Mouse (Mus musculus) MEL (cell line): Measurements from ENCODE around the gene Dnajc22. TPM values are rescaled to one million over a fixed set of nuclear protein-coding genes. Genes with fewer than 3 reads are reported as not detected.
A peak's percentile ranks its signal among the peaks of the same experiment; 100 is the strongest.
"Not testable (repeated sequence)": the region's sequence is repeated elsewhere in the genome, so short reads cannot be mapped to it uniquely, and the experiment has no call there.

Source experiments
- DNase-seq: peaks from one replicate; pipeline ENCODE4 v3.0.0; 2011; ENCODE audit warnings: low read depth, low spot score
- H3K27ac ChIP-seq: 2 replicates; pipeline ENCODE4 v1.5.1; 2012; ENCODE audit warnings: low read depth, mild to moderate bottlenecking, control low read depth, low read length, moderate library complexity; ENCODE audit not compliant: control insufficient read depth
- H3K27me3 ChIP-seq, 2 experiments: fragments of 150-350 bp in 1 of 2; sonication (generic) in 1 of 2; 2 replicates each; pipeline ENCODE4 v1.6.1; 2012; ENCODE audit warnings: low read length in 2 of 2, mild to moderate bottlenecking in 2 of 2, improper control_type of control experiment in 1 of 2, moderate library complexity in 1 of 2; ENCODE audit not compliant: insufficient read depth in 2 of 2, control insufficient read depth in 1 of 2
- H3K36me3 ChIP-seq, 2 experiments: 2 replicates each; pipeline ENCODE4 v1.6.1; 2012 to 2014; ENCODE audit warnings: low read length in 2 of 2, improper control_type of control experiment in 1 of 2, inconsistent platforms in 1 of 2, mild to moderate bottlenecking in 1 of 2; ENCODE audit not compliant: insufficient read depth in 2 of 2, control insufficient read depth in 1 of 2
- H3K4me1 ChIP-seq, 2 experiments: fragments of 150-350 bp in 1 of 2; sonication (generic) in 1 of 2; 2 replicates each; pipeline ENCODE4 v1.6.1; 2012; ENCODE audit warnings: low read length in 2 of 2, improper control_type of control experiment in 1 of 2, mild to moderate bottlenecking in 1 of 2; ENCODE audit not compliant: insufficient read depth in 2 of 2, control insufficient read depth in 1 of 2
- H3K4me3 ChIP-seq, 2 experiments: fragments of 150-350 bp in 1 of 2; sonication (generic) in 1 of 2; 2 replicates each; pipeline ENCODE4 v1.5.1; 2012; ENCODE audit warnings: low read depth in 2 of 2, low read length in 2 of 2, mild to moderate bottlenecking in 2 of 2, moderate library complexity in 2 of 2, control low read depth in 1 of 2, improper control_type of control experiment in 1 of 2; ENCODE audit not compliant: control insufficient read depth in 1 of 2, insufficient read depth in 1 of 2
- H3K79me2 ChIP-seq: 2 replicates; pipeline ENCODE4 v1.6.1; 2012; ENCODE audit warnings: mild to moderate bottlenecking, low read length, moderate library complexity; ENCODE audit not compliant: control insufficient read depth, poor library complexity, insufficient read depth
- H3K9ac ChIP-seq: 2 replicates; pipeline ENCODE4 v1.6.1; 2012; ENCODE audit warnings: low read depth, mild to moderate bottlenecking, control low read depth, low read length, moderate library complexity; ENCODE audit not compliant: control insufficient read depth, poor library complexity, severe bottlenecking
- H3K9me3 ChIP-seq: fragments of 150-350 bp; sonication (generic); replicated peaks from 2 replicates; pipeline ENCODE4 v1.6.1; 2012; ENCODE audit warnings: mild to moderate bottlenecking, low read length, improper control_type of control experiment, moderate library complexity; ENCODE audit not compliant: insufficient read depth
- BHLHE40 ChIP-seq: IDR thresholded peaks from 2 replicates; pipeline ENCODE4 v1.6.1; 2012; ENCODE audit warnings: low read depth, mild to moderate bottlenecking, inconsistent platforms, low read length, improper control_type of control experiment, borderline replicate concordance
- CHD1 ChIP-seq: IDR thresholded peaks from 2 replicates; pipeline ENCODE4 v1.6.1; 2012; ENCODE audit warnings: low read depth, mild to moderate bottlenecking, inconsistent platforms, low read length, improper control_type of control experiment
- CTCF ChIP-seq, 3 experiments: IDR thresholded peaks in 2 of 3; conservative IDR thresholded peaks in 1 of 3; 2 replicates each; pipeline ENCODE4 v1.5.1; 2011 to 2012; ENCODE audit warnings: low read length in 3 of 3, low read depth in 2 of 3, mild to moderate bottlenecking in 2 of 3, improper control_type of control experiment in 1 of 3, inconsistent platforms in 1 of 3, mixed read lengths in 1 of 3, moderate library complexity in 1 of 3; ENCODE audit not compliant: control insufficient read depth in 1 of 3, insufficient read depth in 1 of 3, poor library complexity in 1 of 3, severe bottlenecking in 1 of 3
- E2F4 ChIP-seq: IDR thresholded peaks from 2 replicates; pipeline ENCODE4 v1.6.1; 2011; ENCODE audit warnings: low read depth, low read length, improper control_type of control experiment, borderline replicate concordance
- MAX ChIP-seq: IDR thresholded peaks from 2 replicates; pipeline ENCODE4 v1.6.1; 2011; ENCODE audit warnings: low read length, improper control_type of control experiment
- MAZ ChIP-seq: IDR thresholded peaks from 2 replicates; pipeline ENCODE4 v1.6.1; 2012; ENCODE audit warnings: low read depth, mild to moderate bottlenecking, inconsistent platforms, low read length, improper control_type of control experiment
- MYC ChIP-seq: IDR thresholded peaks from 2 replicates; pipeline ENCODE4 v1.6.1; 2011; ENCODE audit warnings: low read depth, mild to moderate bottlenecking, low read length, improper control_type of control experiment, moderate library complexity
- POLR2AphosphoS5 ChIP-seq: IDR thresholded peaks from 2 replicates; pipeline ENCODE4 v1.6.1; 2012; ENCODE audit warnings: low read depth, borderline replicate concordance, mild to moderate bottlenecking, inconsistent platforms, low read length, moderate library complexity, mixed read lengths
- RAD21 ChIP-seq: IDR thresholded peaks from 2 replicates; pipeline ENCODE4 v1.6.1; 2011; ENCODE audit warnings: mild to moderate bottlenecking, low read depth, low read length, improper control_type of control experiment
- SIN3A ChIP-seq: IDR thresholded peaks from 2 replicates; pipeline ENCODE4 v1.6.1; 2012; ENCODE audit warnings: low read length, improper control_type of control experiment, inconsistent platforms
- SMC3 ChIP-seq: IDR thresholded peaks from 2 replicates; pipeline ENCODE4 v1.6.1; 2011; ENCODE audit warnings: low read depth, low read length, improper control_type of control experiment
- TBP ChIP-seq: IDR thresholded peaks from 2 replicates; pipeline ENCODE4 v1.8.0; 2011; ENCODE audit warnings: low read depth, low read length, improper control_type of control experiment
- ZC3H11A ChIP-seq: IDR thresholded peaks from 2 replicates; pipeline ENCODE4 v1.6.1; 2012; ENCODE audit warnings: low read depth, mild to moderate bottlenecking, inconsistent platforms, low read length, improper control_type of control experiment
- ZMIZ1 ChIP-seq: IDR thresholded peaks from 2 replicates; pipeline ENCODE4 v1.6.1; 2012; ENCODE audit warnings: low read depth, mild to moderate bottlenecking, inconsistent platforms, low read length, improper control_type of control experiment, moderate library complexity
- ZNF384 ChIP-seq: IDR thresholded peaks from 2 replicates; pipeline ENCODE4 v1.6.1; 2012; ENCODE audit warnings: low read depth, mild to moderate bottlenecking, inconsistent platforms, low read length, improper control_type of control experiment
- polyA plus RNA-seq, 2 experiments: library from polyadenylated mRNA; stranded (reverse) in 1 of 2; unstranded in 1 of 2; fragments of >175 nt in 1 of 2; fragments of >200 nt in 1 of 2; gene quantifications; 2 replicates each; pipeline versions ENCODE4 v1.2.1 to v1.2.4; 2012; ENCODE audit warnings: low replicate concordance in 2 of 2, low read depth in 1 of 2; ENCODE audit not compliant: insufficient read length in 2 of 2, insufficient read depth in 1 of 2, missing spikeins in 1 of 2
- total RNA-seq: library from RNA; depleted of rRNA; stranded (reverse); fragments of 300-350 nt; gene quantifications from 2 replicates; pipeline ENCODE4 v1.2.3, GENCODE M21; 2012

Dnajc22 gene
- total and polyA plus RNA-seq, 3 experiments, result 3.2 to 5.3 TPM; not detected in 1

DNA sequence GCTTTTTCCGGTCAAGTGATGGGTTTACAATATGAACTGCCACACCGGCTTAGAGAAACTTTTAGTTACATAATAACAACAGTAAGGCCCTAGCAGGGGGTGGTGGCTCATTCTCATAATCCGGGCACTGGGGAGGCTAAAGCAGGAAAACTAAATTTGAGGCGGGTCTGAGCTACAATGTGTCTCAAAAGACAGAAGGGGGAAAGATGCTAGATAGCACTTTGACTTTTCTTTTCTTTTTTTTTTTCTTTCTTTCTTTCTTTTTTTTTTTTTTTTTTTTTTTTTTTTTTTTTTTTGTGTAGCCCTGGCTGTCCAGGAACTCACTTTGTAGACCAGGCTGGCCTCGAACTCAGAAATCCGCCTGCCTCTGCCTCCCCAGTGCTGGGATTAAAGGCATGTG is 47.2 kb upstream of the Dnajc22 start:
- H3K9me3 ChIP-seq, H3K4me3 ChIP-seq, H3K79me2 ChIP-seq, H3K27me3 ChIP-seq, H3K4me1 ChIP-seq, DNase-seq, H3K9ac ChIP-seq, H3K36me3 ChIP-seq, H3K27ac ChIP-seq: not testable (repeated sequence)
- peak; percentile 11; the same call in 1 of the 2 replicates for TF ChIP-seq ZNF384

- peak; percentile 85 for DNase-seq
- no peaks in the 10 kb centered on the region for H3K9me3 ChIP-seq
- H3K79me2 ChIP-seq, result no peaks in the 10 kb centered on the region
- H3K4me3 ChIP-seq, result peak overlapping the region; percentile 21 to 40; a peak in 3 of 4 replicates
- peaks cover 2% of the 10 kb centered on the region in 2 experiments; a peak in 2 of 4 replicates for H3K4me1 ChIP-seq
- H3K27ac ChIP-seq, result peak overlapping the region; percentile 17; the same call in 1 of the 2 replicates
- TF ChIP-seq RAD21, result peak; percentile 93
- no peak for TF ChIP-seq TBP
- no peak; the same call in 1 of the 2 replicates for TF ChIP-seq BHLHE40
- TF ChIP-seq MAX, result 0 out of 2 replicates have a peak, but pooled peaks have one; percentile 10
- TF ChIP-seq SIN3A, result 0 out of 2 replicates have a peak, but pooled peaks have one; percentile 48
- TF ChIP-seq SMC3, result peak; percentile 73
- TF ChIP-seq POLR2AphosphoS5, result no peak
- TF ChIP-seq CHD1, result no peak
- no peak for TF ChIP-seq ZMIZ1
- TF ChIP-seq MYC, result no peak
- TF ChIP-seq E2F4, result no peak
- TF ChIP-seq ZNF384, result peak; percentile 60
- TF ChIP-seq ZC3H11A, result peak; percentile 66
- peak; percentile 75 to 94 (median 85) for TF ChIP-seq CTCF (IDR thresholded peaks at IDR 0.05 in 2 of 3, conservative IDR thresholded peaks at IDR 0.05 in 1 of 3; ENCODE audit: control insufficient read depth in 1 of 3, insufficient read depth in 1 of 3, low read depth in 2 of 3, low read length in 3 of 3, poor library complexity in 1 of 3, severe bottlenecking in 1 of 3)
- TF ChIP-seq MAZ, result peak; percentile 43; the same call in 1 of the 2 replicates
- peaks cover 0 to 3% of the 10 kb centered on the region in 2 experiments; a peak in 1 of 4 replicates for H3K36me3 ChIP-seq
- H3K9ac ChIP-seq, result peak overlapping the region; percentile 52
- H3K27me3 ChIP-seq, result peaks cover 0 to 5% of the 10 kb centered on the region in 2 experiments; a peak in 2 of 4 replicates
These were observed 43.3 kb upstream of the Dnajc22 start for GRCm38 (mm10) chr15:99049473-99050253.
